Mouse (Mus musculus): ENCODE data around the gene Gys2.
"Not testable (repeated sequence)": the region's sequence is repeated elsewhere in the genome, so short reads cannot be mapped to it uniquely, and the experiment has no call there.

Gene Gys2

DNA sequence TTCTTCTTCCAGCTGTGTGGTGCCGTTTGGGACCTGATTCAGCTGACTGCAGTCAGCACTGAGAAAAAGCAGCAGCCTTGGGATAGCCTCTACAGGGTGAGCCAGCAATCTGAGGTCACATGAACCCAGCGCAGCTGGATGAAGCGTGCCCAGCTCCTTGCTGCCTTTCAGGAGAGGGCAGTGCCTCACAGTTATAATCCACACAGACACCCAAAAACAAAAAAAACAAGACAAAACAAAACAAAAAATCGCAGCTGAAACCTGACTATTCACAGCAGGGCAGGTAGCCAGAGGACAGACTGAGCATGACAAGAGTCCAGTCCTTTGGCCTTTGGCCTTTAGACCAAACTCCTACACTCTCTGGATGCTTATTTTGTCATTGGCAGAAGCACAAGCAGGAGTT lies at the start of gene Gys2:
Gys2 (minus strand) TSS at position 309 of the 403 bp plus-strand sequence.
- no peak for DNase-seq (ENCODE audit: low spot score in 2 of 2)

DNA sequence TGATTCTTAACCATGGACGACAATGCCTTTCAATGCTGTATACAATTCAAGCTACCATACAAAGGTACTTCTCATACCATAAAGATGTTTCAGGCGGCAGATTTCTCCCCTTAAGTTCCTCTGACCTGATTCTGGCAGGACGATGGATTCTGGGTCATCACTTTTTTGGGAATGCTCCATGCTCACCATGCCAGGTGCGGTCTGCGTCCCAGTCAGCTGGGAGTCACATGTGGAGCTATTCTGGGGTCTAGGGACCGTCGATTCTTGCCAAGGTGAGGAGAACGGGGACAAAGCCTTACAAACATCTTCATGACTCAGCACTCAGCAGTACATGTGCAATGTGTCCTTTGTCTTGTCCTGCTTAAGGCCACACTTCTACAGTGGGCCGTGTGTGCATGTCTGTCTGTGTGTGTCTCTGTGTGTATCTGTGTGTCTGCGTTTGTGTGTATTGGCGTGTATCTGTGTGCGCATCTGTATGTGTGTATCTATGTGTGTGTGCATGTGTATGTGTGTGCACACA lies 48.7 kb upstream of the Gys2 start:
- no peak for DNase-seq (ENCODE audit: low spot score in 2 of 2)

DNA sequence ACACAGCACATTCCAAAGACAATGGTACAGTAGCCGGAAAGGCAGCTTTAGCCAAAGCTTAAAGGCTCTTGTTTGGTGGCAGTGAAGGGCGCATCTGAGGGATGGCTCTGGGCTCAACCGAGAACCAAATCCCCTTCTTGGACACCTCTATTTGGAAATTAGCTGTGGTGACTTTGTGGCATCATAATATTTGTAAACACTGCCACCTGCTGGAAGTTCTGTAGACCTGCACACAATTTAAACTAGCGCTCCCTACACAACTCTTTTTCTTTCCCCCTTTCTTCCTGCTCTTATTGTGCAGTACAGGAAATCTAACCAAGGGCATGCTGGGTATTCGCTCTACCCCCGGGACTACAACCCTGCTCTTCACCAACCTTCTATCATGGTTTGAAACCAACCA lies 46.2 kb upstream of the Gys2 start:
- no peak for DNase-seq (ENCODE audit: low spot score in 2 of 2)

DNA sequence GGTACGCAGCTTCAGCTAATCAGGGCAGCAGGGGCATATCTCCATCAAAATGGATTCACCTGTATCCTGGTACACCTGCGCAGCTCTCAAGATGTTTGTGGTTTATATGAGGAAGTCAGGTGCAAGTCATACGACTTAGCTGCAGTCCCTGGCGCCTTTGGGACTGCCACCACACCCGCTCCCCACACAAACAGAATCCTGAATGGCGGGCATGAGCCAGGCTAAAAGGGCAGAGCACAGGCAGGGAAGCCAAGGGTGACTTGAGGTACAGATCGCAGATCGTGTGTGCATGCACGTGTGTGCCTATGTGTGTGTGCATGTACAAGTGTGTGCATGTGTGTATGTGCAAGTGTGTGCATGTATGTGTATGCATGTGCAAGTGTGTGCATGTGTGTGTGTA lies 42.5 kb upstream of the Gys2 start:
- DNase-seq (ENCODE audit: low spot score in 2 of 2), result not testable (repeated sequence)

DNA sequence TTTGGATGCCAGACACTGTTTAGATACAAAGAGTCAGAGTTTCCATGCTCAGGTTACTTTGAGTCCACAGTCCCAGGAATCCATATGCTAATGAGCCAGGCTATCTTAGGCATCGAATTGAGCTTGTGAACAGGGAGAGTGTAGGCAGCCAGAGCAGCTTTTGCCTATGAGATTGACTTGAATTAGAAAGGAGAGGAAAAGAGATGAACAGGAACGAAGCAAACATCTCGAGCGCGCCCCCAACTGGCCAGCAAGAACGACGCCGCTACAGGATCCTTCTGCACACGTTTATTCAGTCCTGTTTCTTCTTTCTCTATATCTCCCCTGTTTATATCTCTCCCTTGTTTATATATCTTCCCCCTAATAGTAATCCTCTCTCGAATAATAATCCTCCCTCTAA lies 42.0 kb upstream of the Gys2 start:
- peak in 1 of 2 experiments; percentile 41 for DNase-seq (ENCODE audit: low spot score in 2 of 2)

DNA sequence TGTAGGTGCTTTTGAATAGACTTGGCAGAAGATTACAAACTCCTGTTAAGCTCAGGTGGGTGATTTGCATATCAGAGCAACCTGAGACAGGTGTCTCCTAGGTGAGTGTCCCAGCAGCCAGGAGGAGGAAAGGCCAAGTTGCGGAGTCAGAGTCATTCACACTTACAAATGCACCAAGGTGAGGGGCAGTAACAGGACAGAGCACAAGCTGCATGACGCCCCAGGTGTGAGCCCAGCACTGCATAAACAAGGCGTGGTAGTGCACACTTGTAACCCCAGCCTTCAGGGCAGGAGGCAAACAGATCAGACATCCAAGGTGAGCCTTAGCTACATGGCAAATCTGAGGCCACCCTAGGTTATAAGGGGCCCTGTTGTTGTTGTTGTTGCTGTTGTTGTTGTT lies 40.0 kb upstream of the Gys2 start:
- no peak for DNase-seq (ENCODE audit: low spot score in 2 of 2)

DNA sequence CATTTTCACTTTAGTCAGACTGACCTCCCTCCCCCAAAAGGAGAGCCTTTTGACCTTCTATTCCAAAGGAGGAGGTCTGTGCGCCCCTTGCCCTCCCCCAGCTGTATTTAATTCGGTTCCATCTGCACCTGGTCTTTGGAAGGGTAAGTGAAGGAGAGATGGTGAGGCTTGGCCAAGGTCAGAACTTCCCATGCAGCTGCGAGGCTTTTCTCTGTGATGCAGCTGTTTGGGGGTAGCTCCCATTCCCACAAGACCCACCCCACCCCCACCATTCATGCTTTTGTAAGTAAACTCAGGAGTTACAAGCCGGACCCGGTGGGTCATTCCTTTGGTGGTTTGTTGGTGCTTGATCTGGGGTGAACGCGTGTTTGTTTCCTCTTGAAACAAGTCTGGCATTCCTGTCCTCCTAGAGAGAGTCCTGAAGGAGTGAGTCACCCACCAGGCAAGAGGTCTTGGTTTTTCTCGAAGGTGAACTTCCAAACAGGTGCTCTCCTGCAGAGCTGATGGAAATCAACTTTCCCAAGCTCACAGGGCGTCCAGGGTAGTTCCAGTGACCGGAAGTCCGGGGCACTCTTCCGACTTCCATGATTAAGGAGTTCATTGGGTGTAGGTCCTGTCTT lies 38.7 kb upstream of the Gys2 start:
- DNase-seq (ENCODE audit: low spot score in 2 of 2), result no peak

DNA sequence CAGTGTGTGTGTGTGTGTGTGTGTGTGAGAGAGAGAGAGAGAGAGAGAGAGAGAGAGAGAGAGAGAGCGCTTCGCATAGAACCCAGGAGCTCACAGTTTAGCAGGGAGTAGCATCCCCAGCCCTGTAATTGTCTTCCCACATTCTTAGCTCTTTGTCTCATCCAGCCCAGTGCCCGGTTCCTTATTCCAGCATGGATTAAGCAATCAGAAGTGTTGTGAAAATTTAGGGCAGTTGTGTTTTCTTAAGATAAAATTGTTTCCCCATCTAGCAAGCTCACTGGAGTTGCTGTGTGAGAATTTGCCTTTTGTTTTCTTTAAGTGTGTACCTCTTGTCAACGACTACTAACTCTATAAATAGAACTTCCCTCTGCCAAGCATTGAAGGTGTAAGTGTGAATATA lies 35.8 kb upstream of the Gys2 start:
- DNase-seq (ENCODE audit: low spot score in 2 of 2), result no peak

DNA sequence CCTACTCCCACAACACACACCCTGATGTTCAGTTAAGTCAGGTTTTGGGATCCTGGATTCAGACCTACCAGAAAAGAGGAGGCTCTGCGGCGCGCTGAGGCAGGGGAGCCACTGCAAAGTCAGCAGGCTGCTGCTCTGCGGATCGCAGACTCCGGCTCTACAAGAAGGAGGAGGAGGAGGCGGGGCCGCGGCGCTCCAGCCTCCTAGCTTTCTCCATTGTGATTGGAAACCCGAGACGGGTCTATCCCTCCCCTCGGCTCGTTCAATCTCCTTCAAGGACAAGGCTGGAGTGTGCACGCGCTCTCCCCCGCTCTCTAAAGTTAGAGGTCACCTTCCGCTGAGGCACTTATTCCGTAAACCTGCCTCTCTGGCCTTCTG lies 34.9 kb upstream of the Gys2 start, which contains the start of gene Ldhb:
Ldhb (minus strand) TSS at position 173 of the 378 bp plus-strand sequence.
- DNase-seq (ENCODE audit: low spot score in 2 of 2), result peak in 1 of 2 experiments; percentile 45

DNA sequence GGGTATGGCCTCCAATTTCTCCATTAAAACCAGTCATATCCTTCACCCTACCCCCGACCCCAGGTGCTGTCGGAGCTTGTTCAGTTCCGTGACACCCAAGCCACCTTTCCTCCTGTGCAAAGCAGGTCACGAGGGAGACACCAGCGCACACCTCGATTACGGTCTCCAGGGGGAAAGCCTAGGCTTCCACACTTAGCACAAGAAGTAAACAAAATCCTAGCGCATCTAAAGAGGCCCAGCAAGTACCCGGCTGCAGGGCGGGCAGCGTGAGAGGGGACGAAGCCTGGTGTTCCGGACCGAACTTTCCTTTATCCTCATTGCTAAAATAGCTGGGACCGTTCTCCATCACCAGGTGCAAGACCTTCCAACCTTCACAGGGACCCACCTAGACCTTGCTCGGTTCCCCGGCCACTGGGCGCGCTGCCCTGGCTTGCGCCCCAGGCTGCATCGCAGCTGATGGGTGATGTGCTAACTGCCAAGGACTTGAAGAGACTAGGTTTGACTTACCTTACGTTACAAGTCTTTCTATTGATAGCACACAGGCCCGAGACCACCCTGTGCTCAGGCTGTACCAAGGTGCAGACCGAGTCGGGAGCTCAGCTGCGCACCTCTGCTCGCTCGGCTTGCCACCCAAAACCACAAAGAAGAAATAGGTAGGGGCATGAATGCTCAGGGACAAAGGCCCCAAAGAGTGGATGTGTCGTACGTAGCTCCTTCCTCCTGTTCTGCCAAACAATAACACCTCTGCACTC lies 34.3 kb upstream of the Gys2 start:
- DNase-seq (ENCODE audit: low spot score in 2 of 2), result no peak

DNA sequence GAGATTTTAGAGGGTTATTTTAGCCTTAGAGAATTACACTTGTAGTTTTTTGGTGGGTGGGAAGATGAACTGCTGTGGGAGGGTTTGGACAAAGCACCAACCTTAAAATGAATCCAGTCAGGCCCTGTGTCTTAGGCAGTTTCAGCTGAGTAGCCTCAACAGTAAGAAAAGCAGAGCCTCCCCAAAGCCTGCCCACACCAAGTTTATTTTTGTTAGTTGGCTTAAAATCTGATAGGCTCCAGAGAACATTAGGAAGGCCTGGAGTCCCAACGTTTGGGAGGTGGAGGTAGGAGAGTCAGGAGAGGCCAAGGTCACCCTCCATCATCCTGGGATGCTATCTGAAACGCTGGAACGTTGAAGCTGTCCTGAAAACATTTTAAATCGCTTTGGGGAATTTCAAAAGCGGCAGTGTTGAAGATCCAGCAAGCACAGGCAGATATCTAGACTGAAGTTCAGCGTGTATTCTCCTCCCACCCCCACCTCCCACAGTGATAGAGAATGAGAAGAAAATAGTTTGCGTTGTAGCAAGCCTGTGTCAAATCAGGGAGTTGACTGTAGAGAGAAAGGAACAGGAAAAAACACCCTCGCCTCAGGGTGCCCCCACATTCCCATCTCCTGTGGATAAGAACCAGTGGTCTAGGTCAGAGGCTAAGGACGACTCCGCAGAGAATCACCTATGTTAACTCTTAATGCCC lies 33.6 kb upstream of the Gys2 start:
- DNase-seq (ENCODE audit: low spot score in 2 of 2), result no peak

DNA sequence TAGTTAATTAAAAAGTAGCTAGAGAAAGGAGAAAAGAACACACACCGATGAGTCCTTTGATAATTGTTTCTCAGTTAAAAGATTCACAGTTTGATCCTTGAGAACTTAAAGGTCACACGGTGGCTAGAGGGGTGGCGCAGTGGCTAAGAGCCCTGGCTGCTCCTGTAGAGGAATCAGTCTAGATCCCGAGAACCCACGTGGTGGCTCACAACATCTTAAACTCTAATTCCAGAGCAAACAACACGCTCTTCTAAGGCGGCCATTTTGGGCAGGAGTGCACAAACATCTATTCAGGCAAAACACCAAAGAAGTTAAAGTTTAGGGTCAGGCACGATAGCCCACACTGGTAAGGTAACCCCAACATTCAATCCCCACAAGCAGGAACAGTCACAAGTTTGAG lies 30.7 kb upstream of the Gys2 start:
- DNase-seq (ENCODE audit: low spot score in 2 of 2), result no peak

DNA sequence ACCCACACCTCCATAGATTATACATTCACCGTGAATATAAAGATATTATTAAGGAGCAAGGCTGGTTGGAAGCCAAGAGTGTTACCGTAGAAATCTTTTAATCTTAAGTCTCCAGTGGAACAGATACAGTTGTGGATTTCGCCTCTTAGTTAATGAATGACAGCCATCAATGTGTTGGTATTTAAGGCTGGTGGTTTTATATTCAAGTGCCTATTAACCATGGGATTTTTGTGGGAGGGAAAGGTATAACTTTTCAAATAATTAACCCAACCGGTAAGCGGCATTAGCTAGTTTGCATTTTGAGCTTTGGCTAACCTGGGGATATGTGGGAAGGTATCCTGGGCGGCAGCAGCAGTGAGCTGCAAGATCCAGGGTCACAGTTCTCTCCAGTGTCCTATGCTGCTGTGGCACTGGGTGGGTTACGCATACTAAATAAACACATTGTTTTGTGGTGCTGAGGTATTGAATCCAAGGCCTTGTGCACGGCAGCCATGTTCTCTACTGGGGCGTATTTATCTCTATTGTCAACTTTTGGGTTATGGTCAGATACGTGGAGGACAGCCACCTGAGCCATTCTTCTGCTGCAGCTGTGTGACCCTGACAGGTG lies 29.7 kb upstream of the Gys2 start:
- DNase-seq (ENCODE audit: low spot score in 2 of 2), result no peak

DNA sequence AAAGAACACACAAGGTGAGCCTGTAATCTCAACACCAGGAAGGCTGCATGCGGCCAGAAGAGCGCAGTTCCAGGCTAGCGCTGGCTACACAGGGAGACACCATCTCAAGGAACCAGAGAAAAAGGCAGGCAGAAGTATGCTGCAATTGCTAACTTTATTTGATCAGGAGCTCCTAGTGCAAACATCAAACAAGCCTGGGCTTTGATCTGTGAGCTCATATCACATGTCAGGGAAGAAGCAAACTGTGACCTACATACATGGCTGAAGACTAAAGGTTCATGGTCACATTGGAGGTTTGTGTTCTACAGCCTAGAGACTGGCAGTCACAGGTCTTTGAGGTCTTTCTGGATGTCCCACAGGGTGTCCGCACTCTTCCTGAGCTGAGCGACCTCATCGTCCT lies 17.2 kb upstream of the Gys2 start:
- DNase-seq (ENCODE audit: low spot score in 2 of 2), result not testable (repeated sequence)

DNA sequence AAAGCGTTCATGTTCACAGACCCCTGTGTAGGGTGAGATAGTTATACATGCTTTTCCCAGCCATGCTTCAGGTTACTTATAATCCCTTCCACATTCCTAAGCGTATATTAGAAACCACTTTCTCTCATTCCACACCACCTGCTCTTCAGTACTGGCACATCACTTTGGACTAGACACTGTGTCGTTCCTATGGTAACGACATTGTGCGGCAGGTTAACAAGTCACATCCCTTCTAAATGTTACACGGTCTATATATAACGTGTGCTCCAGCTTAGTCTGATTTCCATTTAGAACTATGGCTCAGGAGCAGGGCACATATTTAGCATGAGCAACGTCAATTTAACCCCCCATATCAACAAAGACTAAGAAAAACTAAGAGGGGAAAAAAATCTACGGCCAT lies 14.7 kb upstream of the Gys2 start:
- DNase-seq (ENCODE audit: low spot score in 2 of 2), result no peak

DNA sequence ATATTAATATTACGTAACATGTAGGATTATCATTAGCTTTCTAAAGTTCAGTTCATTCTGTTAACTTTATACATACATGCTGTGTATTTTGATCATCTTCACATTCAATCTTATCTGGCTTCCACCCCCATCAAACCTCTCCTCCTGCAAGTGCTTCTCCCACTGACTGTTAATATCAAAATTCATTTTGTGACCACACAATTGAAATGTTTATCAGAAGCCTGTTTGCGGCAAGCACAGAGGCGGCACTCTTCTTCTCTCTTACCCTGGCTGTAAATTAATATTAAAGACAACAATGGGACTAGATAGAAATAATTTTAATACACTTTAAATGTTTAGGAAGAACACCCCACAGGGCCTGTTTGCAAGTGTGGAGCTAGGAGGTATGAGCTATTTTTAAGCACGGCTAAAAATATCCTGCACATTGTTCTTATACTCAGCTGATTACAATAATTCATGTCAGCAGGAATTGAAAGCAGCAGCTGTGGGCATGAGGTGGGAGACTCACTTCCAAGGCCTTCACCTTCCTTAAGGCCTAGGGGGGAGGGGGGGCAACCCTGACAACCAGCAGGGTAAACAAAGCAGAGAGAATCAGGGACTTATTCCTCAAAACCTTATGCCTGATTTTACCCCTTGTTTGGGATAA lies 12.7 kb upstream of the Gys2 start:
- DNase-seq (ENCODE audit: low spot score in 2 of 2), result no peak

DNA sequence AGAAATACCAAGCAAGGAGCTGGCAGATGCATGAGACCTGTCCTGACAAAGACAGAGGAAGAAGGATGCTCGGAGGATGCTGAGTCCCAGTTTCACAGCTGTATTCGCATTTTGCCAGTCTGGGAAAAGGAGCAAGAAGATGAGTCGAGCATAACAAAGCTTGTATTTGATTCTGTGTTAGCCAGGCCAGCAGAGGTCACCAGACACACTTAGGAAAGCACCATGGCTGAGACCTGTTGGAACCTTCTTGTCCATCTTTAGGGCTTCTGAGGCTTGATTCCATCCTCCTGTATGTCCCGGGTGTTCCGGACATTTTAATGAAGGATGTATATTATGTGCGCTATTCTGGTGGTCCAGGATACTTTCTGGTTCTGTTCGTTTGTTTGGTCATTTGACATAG lies 4.3 kb upstream of the Gys2 start:
- DNase-seq (ENCODE audit: low spot score in 2 of 2), result no peak

DNA sequence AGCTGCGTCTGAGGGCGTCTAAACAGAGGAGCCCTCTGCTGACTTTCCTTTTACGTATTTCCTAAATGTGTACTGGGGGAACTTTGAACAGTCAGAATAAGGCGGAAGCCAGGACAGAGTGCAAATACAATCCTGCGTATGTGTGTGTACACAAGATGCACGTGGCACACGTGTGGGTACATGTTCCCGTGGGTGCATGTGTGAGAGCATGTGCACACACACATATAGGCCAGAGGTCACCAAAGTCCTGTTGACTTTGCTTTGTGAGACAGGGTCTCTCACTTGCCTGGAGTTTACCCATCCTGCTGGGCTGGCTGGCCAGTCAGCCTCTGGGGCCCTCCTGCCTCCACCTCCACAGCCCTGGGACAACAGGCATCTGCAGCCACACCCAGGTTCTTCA lies 1.8 kb downstream of the Gys2 start:
- no peak for DNase-seq (ENCODE audit: low spot score in 2 of 2)

DNA sequence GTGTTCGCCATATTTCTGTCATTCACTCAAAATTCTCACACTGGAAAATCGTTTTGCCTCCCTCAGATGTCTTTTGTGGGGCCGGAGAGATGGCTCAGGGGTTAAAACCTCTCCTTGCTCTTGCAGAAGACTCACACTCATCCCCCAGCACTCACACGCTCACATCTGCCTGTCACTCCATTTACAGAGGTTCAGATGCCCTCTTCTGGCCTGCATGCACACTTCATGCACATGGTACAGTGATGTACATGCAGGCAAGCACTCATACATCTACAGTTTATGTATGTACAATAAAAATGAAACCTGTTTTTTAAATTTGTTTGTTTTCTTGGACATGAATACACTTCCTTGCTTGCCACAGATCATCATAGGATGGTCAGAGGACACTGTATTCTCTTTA lies 3.3 kb downstream of the Gys2 start:
- no peak for DNase-seq (ENCODE audit: low spot score in 2 of 2)

DNA sequence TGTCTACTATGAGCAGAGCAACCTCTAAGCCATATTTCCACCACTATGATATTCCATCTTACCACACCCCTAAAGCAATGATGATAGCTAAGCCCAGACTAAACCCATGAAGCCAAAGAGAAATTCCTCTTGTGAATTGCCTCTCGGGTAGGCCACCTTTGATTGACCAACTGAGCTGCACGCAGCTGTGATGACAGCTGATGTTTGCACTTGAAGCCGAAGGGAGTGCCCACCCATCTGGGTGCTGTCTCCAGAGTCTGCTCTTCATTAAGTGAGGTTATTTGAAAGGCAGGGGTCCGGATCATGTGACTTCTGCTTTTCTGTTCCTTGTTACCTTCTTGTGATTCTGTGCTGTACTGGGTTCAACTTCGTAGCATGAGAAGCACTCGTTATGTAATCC lies 10.7 kb downstream of the Gys2 start:
- DNase-seq (ENCODE audit: low spot score in 2 of 2), result no peak

DNA sequence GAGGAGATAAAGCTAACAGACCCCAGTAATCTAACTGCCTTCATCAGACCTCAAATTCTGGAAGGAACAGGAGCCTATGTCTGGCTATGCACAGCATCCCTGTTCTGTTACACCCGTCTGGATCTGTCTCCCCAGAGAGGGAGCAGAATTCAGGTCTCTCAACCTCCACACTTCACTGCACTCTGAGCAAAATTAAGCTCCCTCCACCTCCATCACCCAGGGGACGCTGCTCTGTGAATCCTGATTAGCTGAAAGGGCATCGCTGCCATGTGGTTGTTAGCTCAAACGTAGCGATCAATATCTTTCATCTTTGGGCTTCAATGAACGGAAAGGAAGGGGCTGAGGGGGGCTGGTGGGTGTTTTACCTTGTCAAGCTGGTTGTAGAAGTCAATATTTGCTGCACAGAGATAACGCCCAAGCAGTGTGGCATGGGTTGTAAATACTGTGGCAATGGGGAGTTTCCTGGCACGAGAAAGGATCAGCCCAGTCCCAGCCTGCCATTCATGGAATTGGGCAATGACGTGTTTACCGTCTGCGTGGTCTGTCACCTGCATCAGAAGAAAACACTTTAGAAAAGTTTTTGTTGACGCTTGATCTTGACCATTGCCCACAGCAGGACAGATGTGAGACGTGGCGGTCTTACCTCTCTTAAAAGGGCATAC lies 13.8 kb downstream of the Gys2 start:
- DNase-seq (ENCODE audit: low spot score in 2 of 2), result no peak

Data from spleen, postnatal 10 days (tissue).